Mouse (Mus musculus): ENCODE results near the gene Stab1.

GRCm38 (mm10) chr14:31186656-31187055, 18.2 kb upstream of the Stab1 start:
- TF ChIP-seq CTCF (IDR thresholded peaks at IDR 0.05; ENCODE audit: low read depth) (no peak), EP300 (IDR thresholded peaks at IDR 0.05; ENCODE audit: low read depth) (no peak)

Data from heart, postnatal 0 days (tissue).